Mouse (Mus musculus): ENCODE results near the gene Gm42669.

DNA sequence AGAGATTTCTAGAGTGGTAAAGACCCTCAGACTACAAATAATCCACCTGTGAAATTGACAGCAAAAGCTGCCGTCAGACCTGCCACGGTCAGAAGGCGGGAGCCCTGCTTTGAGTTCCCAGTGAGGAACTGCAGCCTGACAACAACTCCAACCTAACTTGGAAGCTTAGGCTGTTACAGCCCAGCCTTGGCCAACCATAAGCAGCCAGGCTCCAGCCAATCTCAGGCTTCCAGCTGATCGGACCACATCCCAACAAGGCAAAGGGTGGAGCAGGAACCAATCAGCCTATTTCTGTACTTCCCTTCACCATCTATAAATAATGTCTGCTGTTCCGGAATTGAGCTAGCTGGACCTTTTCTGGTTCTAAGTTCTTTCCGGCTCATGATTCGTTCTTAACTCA, 14.5 kb downstream of the Gm42669 start:
- TF ChIP-seq CTCF (IDR thresholded peaks at IDR 0.05; ENCODE audit: borderline replicate concordance, insufficient read depth, low read depth, low read length) (no peak), POLR2A (IDR thresholded peaks at IDR 0.05; ENCODE audit: borderline replicate concordance, insufficient read depth, low read length) (no peak)

All from cerebellum, adult 2 months (tissue).